Mouse (Mus musculus): ENCODE measurements around the gene Frrs1. TPM values are rescaled to one million over a fixed set of nuclear protein-coding genes. Genes with fewer than 3 reads are reported as not detected.

Gene Frrs1
- 3.7 and 4.6 TPM in 2 replicates for polyA plus RNA-seq (2015; fragmentation: Nextera tagmentation; extraction: Ambion mirVana)

DNA sequence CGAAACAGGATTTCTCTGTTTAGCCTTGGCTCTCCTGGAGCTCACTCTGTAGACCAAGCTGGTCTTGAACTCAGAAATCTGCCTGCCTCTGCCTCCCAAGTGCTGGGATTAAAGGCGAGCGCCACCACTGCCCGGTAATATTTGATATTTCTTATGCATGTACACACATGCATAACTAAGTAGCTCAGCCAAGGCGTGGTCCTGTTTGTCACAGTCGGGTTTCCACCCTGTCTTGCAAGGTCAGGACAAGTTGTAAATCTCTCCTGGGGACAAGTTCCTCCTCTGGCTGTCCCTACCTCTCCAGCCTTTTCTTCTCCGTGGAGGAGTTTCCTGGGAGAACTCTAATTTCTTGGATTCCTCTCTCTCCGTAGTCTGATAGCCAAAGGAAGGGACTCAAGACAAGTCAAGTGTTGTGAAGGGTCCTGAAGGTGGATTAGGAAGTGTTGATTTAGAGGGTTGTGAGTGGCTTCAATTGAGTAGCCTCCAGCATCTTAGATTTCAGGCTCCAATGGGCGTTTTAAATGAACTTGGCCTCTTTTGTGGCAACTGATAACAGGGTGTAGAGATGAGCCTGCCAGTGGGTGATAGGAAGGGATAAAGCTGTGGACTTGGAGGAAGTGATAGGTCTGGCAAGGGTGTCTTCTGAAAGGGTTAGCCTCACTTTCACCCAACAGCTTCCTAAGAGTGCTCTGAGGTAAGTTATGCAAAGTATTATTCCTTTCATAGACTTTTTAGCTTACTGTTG is at the start of gene Frrs1:
Frrs1 (plus strand) TSS at position 524 of the 745 bp plus-strand sequence.

Other genes with a start within 250 kb of the Frrs1 start
- gene Trmt13, start 244.9 kb upstream of the Frrs1 start, polyA plus RNA-seq (2015; fragmentation: Nextera tagmentation; extraction: Ambion mirVana) = 18.7 and 20.5 TPM in 2 replicates
- 54.8 and 55.4 TPM in 2 replicates for gene Mfsd14a, start 196.8 kb upstream of the Frrs1 start, polyA plus RNA-seq (2015; fragmentation: Nextera tagmentation; extraction: Ambion mirVana)
- not detected in 2 replicates for gene Gm43191, start 178.2 kb upstream of the Frrs1 start, polyA plus RNA-seq (2015; fragmentation: Nextera tagmentation; extraction: Ambion mirVana)
- 7.5 and 7.6 TPM in 2 replicates for gene Slc35a3, start 146.6 kb upstream of the Frrs1 start, polyA plus RNA-seq (2015; fragmentation: Nextera tagmentation; extraction: Ambion mirVana)
- gene Agl, start 51.3 kb upstream of the Frrs1 start, polyA plus RNA-seq (2015; fragmentation: Nextera tagmentation; extraction: Ambion mirVana) = 15.2 and 17.8 TPM in 2 replicates
- not detected in 2 replicates for gene 4930455H04Rik, start 108.8 kb downstream of the Frrs1 start, polyA plus RNA-seq (2015; fragmentation: Nextera tagmentation; extraction: Ambion mirVana)
- gene Palmd, start 109.5 kb downstream of the Frrs1 start, polyA plus RNA-seq (2015; fragmentation: Nextera tagmentation; extraction: Ambion mirVana) = 6.5 and 8.9 TPM in 2 replicates

Data from neural tube, postnatal 0 days (tissue).